Mouse (Mus musculus) C3H10T1/2 (cell line): ENCODE measurements around the gene Slc9a5. TPM values are rescaled to one million over a fixed set of nuclear protein-coding genes. Genes with fewer than 3 reads are reported as not detected.

Experiments
- polyA plus RNA-seq, 2 experiments: library from polyadenylated mRNA; unstranded; fragments of >200 nt; fragmentation: generic; extraction: Trizol; gene quantifications; one replicate each; pipeline ENCODE4 v1.2.1; 2012; ENCODE audit warnings: missing spikeins in 2 of 2

Gene Slc9a5
- 1 to 10 TPM; 1.4 to 8.8 TPM for polyA plus RNA-seq

DNA sequence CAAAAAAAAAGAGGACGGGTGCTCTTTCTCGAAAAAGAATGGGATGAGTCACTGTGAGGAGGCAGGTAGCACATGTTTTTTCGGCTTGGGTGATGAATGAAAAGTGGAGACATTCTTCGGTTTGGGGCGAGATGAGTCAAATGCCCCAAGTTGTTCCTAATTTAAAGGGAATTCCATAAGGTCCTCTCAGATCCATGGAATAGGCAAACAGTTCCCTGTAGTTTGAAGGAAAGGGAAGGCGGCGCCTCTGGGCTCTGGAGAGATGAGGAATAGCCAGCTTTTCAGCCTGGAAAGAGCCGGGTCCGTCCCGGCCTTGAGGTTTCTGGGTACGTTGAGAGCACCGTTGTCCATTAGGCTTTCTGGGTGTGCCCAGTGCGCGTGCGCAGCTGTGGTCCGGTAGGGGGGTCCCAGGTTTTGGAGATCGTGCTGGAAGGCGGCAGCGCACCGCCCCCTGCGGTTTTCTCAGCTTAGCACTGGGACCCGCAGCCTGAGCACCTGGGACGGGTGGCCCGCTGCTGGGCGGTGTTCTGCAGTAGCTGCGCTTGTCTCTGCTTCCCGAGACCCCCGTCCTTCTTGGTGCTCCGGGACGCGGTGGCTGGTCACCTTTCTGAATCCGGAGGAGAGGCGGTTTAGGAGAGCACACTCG, at the start of gene Slc9a5:
TSS of gene Slc9a5 (plus strand) at position 394 of the 646 bp plus-strand sequence.

DNA sequence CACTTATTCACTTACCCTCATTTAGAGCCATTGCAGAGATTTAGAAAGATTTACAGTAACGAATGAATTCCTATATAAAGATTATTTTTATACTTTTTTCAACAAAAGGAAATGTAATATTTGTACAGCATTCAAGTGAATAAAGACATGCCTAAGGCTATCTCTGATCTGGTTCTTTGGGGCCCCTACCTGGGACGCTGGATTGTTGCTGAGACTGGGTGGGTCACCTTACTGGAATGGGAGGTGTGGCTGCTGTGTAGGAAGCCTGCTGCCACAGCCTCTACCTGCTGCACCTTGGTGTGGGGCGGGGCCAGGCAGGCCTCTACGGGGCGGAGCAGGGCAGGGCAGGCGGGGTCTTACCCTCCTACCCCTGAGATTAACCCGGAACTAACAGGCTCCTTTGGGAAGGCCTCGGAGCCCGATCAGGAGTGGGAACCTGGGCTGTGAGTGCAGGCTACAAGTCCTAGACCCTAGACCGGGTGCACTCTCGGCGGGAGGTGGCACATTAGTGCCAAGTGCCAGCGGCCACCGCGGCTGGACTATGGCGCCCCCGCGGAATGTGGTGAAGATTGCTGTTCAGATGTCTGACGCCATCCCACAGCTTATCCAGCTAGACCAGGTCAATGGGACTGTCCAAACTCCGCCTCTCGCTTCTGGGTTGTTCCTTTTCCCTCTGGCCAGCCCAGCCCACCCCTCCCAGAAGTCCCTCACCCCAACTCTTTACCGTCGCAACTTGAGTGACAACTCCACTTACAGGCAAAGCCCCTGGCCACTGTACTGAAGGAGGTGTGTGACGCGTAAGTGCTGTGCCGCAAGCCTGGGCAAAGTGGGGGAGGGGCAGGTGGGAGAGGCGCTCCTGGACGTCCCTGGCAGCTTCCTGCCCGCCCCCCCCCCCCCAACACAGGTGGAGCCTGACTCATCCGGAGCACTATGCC, 43.2 kb upstream of the Slc9a5 start, which contains the start of gene Elmo3:
TSS of gene Elmo3 (plus strand) at position 391 of the 935 bp plus-strand sequence.

DNA sequence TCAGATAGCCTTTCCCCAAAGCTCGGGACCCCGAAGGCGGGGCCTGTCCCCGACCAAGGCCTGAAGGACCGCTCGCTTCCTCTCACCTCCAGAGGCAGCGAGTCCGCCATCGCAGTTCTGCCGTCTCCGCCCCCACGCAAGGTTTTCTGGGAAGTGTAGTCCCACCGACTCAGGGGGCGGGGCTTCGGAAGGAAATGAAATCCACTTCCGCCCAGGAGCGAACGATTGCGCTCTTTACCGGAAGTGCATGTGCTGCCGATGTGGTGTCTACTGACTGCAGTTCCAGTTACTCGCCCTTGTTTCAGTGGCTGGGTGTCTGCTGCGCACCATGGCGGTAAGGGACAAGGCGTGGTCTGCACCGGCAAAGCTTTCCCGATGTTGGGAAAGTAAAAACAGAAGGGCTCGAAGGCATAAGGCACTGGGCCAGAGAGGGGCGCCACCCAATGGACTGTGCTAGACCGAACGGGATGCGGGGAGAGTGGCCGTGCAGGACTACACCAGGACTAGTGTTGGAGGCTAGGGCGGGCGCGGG, 22.4 kb upstream of the Slc9a5 start, which contains the start of the genes Lrrc29 and Tmem208:
TSS of gene Lrrc29 (minus strand) at position 138 of the 532 bp plus-strand sequence.
TSS of gene Tmem208 (plus strand) at position 214 of the 532 bp plus-strand sequence.

DNA sequence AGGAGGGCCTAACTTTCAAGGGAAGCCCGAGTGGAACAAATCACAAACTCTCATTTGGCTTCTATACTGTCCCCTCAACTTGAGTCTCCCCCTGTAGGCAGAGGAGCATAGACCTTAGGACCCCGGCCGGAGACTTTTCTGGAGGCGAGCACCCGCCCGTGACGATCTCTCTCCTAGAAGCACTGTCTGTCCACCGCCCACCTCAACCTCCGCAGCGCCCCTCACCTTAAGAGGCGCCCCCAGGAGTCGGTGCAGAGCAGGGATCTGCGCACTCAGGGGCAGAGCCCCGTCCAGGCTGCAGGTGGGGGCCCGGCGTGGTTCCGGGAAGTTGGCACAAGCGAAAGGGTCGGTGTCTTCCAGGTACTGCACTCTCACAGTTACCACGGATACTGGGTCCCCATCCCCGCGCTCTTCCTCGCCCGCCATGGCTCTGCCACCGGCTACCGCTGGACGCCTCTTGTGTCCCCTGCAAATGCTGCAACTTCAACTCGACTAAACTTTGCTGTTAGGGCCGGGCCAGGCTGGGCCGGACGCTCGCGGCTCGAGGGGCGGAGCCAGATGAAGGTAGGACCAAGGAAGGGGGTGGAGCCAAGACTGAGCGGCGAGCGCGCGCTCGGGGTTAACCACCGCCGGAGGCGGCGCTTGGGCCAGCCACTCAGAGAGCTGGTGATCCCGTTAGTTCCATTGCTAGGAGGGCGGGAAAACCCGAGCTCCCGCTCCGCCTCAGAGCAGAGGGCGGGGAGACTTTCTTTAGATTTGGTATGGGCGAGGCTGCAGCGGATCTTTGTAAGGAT, 1.0 kb upstream of the Slc9a5 start, which contains the start of gene Fhod1:
TSS of gene Fhod1 (minus strand) at position 526 of the 794 bp plus-strand sequence.

DNA sequence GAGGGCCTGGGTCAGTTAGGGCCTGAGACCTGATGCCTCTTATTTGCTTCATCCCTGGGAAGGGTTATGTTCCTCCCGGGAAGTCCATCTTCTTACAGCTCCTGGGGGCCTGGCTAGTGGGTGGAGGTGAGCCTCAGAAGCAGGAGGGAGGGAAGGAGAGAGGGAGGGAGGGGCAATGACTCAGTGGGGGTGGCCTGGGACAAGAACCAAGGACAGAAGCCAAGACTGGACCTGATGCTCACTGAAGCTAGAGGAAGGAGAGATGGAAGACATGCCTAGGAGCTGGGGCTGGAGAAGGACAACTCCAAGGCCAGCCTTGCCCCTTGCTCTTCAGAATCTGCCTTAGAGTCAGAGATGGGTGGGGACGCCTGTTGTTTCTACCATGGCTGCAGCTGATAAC, 24.4 kb downstream of the Slc9a5 start, which contains the start of gene Plekhg4:
TSS of gene Plekhg4 (plus strand) at position 243 of the 400 bp plus-strand sequence.

DNA sequence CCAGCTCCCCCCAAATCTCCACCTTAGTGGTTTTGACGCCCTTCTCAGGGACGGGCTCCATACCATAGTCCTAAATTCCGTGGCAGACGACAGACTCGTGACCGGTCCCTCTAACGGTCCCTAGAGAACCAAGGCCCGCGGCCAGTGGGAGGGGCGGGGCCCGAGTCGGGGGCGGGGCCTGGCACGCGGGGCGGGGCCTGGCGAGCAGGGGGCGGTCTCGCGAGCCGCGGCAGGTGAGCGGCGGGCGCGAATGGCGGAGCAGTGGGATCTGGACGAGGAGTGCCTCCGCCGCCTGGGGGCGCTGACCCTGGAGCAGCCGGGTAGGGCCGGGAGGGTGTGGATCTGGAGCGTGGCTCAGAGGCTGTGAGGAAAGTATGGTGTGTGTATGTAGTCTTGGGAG, 64.7 kb downstream of the Slc9a5 start, which contains the start of the genes Kctd19 and Lrrc36:
TSS of gene Kctd19 (minus strand) at position 112 of the 400 bp plus-strand sequence.
TSS of gene Lrrc36 (plus strand) at position 181 of the 400 bp plus-strand sequence.

Other genes with a start within 250 kb of the Slc9a5 start
- under 1 TPM in 1 of 2 experiments, not detected in 1; 0.09 TPM for gene Ces4a, start 217.0 kb upstream of the Slc9a5 start, polyA plus RNA-seq
- gene Cbfb, start 178.2 kb upstream of the Slc9a5 start, polyA plus RNA-seq: 10 to 100 TPM in 1 of 2 experiments, 1 to 10 TPM in 1; 3.5 to 16.1 TPM
- 10 to 100 TPM in 1 of 2 experiments, 1 to 10 TPM in 1; 2.5 to 11.6 TPM for gene D230025D16Rik, start 123.7 kb upstream of the Slc9a5 start, polyA plus RNA-seq
- gene B3gnt9, start 93.7 kb upstream of the Slc9a5 start, polyA plus RNA-seq: 10 to 100 TPM in 1 of 2 experiments, 1 to 10 TPM in 1; 2.2 to 24.1 TPM
- 10 to 100 TPM; 26.7 to 37.4 TPM for gene Tradd, start 84.2 kb upstream of the Slc9a5 start, polyA plus RNA-seq
- 10 to 100 TPM in 1 of 2 experiments, 1 to 10 TPM in 1; 8.3 to 13.5 TPM for gene Fbxl8, start 84.2 kb upstream of the Slc9a5 start, polyA plus RNA-seq
- under 1 TPM; 0.02 to 0.42 TPM for gene Hsf4, start 79.0 kb upstream of the Slc9a5 start, polyA plus RNA-seq
- gene Nol3, start 72.7 kb upstream of the Slc9a5 start, polyA plus RNA-seq: under 1 TPM; 0.12 to 0.26 TPM
- gene 4931428F04Rik, start 59.0 kb upstream of the Slc9a5 start, polyA plus RNA-seq: 10 to 100 TPM in 1 of 2 experiments, 1 to 10 TPM in 1; 4.3 to 13.5 TPM
- gene Exoc3l, start 52.7 kb upstream of the Slc9a5 start, polyA plus RNA-seq: 1 to 10 TPM in 1 of 2 experiments, under 1 TPM in 1; 0.60 to 3.1 TPM
- 10 to 100 TPM; 32.9 to 35.0 TPM for gene E2f4, start 51.2 kb upstream of the Slc9a5 start, polyA plus RNA-seq
- under 1 TPM; 0.18 to 0.99 TPM for gene Elmo3, start 43.2 kb upstream of the Slc9a5 start, polyA plus RNA-seq
- 1 to 10 TPM; 1.2 to 1.6 TPM for gene Lrrc29, start 22.6 kb upstream of the Slc9a5 start, polyA plus RNA-seq
- 100 to 1,000 TPM in 1 of 2 experiments, 10 to 100 TPM in 1; 87.7 to 101 TPM for gene Tmem208, start 22.5 kb upstream of the Slc9a5 start, polyA plus RNA-seq
- gene Fhod1, start 890 bp upstream of the Slc9a5 start, polyA plus RNA-seq: 10 to 100 TPM; 11.2 to 35.4 TPM
- 10 to 100 TPM in 1 of 2 experiments, 1 to 10 TPM in 1; 1.0 to 13.3 TPM for gene Plekhg4, start 24.4 kb downstream of the Slc9a5 start, polyA plus RNA-seq
- 1 to 10 TPM in 1 of 2 experiments, under 1 TPM in 1; 0.02 to 3.4 TPM for gene Kctd19, start 64.7 kb downstream of the Slc9a5 start, polyA plus RNA-seq
- under 1 TPM in 1 of 2 experiments, not detected in 1; 0.15 TPM for gene Lrrc36, start 64.7 kb downstream of the Slc9a5 start, polyA plus RNA-seq
- gene Tppp3, start 122.7 kb downstream of the Slc9a5 start, polyA plus RNA-seq: 10 to 100 TPM in 1 of 2 experiments, under 1 TPM in 1; 0.66 to 23.9 TPM
- 10 to 100 TPM in 1 of 2 experiments, 1 to 10 TPM in 1; 8.9 to 50.5 TPM for gene Zdhhc1, start 148.1 kb downstream of the Slc9a5 start, polyA plus RNA-seq
- gene Hsd11b2, start 169.9 kb downstream of the Slc9a5 start, polyA plus RNA-seq: under 1 TPM; 0.04 to 0.28 TPM
- 100 to 1,000 TPM in 1 of 2 experiments, 10 to 100 TPM in 1; 93.5 to 187 TPM for gene Atp6v0d1, start 217.2 kb downstream of the Slc9a5 start, polyA plus RNA-seq